Mouse (Mus musculus): ENCODE results near the gene Pla2g2c.

Pla2g2c gene

GRCm38 (mm10) chr4:138724354-138725126 is at the start of gene Pla2g2c:
Gene Pla2g2c, plus strand, starts transcription at chr4:138724792.
- no peak for DNase-seq (ENCODE audit: low read depth, low spot score)

- DNase-seq (ENCODE audit: low read depth, low spot score), result peak; percentile 18
Observed at GRCm38 (mm10) chr4:138676480-138676879, 48.1 kb upstream of the Pla2g2c start.

- no peak for DNase-seq (ENCODE audit: low read depth, low spot score)
Observed at GRCm38 (mm10) chr4:138677579-138677978, 47.0 kb upstream of the Pla2g2c start.

GRCm38 (mm10) chr4:138680124-138680523 is 44.5 kb upstream of the Pla2g2c start:
- DNase-seq (ENCODE audit: low read depth, low spot score), result no peak

- peak; percentile 49 for DNase-seq (ENCODE audit: low read depth, low spot score)
Observed at GRCm38 (mm10) chr4:138682760-138683159, 41.8 kb upstream of the Pla2g2c start.

- DNase-seq (ENCODE audit: low read depth, low spot score), result no peak
Observed at GRCm38 (mm10) chr4:138685813-138686212, 38.8 kb upstream of the Pla2g2c start.

GRCm38 (mm10) chr4:138689094-138689512 is 35.5 kb upstream of the Pla2g2c start:
- peak; percentile 11 for DNase-seq (ENCODE audit: low read depth, low spot score)

- DNase-seq (ENCODE audit: low read depth, low spot score), result no peak
Observed at GRCm38 (mm10) chr4:138690561-138690960, 34.0 kb upstream of the Pla2g2c start.

- DNase-seq (ENCODE audit: low read depth, low spot score), result no peak
Observed at GRCm38 (mm10) chr4:138691443-138692181, 33.0 kb upstream of the Pla2g2c start.

GRCm38 (mm10) chr4:138693043-138693692 is 31.4 kb upstream of the Pla2g2c start:
- no peak for DNase-seq (ENCODE audit: low read depth, low spot score)

- DNase-seq (ENCODE audit: low read depth, low spot score), result no peak
Observed at GRCm38 (mm10) chr4:138696720-138697119, 27.9 kb upstream of the Pla2g2c start.

GRCm38 (mm10) chr4:138697166-138697860 is 27.3 kb upstream of the Pla2g2c start:
- DNase-seq (ENCODE audit: low read depth, low spot score), result no peak

- DNase-seq (ENCODE audit: low read depth, low spot score), result no peak
Observed at GRCm38 (mm10) chr4:138698296-138698695, 26.3 kb upstream of the Pla2g2c start.

GRCm38 (mm10) chr4:138700184-138700982 is 24.2 kb upstream of the Pla2g2c start:
- DNase-seq (ENCODE audit: low read depth, low spot score), result peak; percentile 61

- DNase-seq (ENCODE audit: low read depth, low spot score), result no peak
Observed at GRCm38 (mm10) chr4:138701111-138701510, 23.5 kb upstream of the Pla2g2c start.

- no peak for DNase-seq (ENCODE audit: low read depth, low spot score)
Observed at GRCm38 (mm10) chr4:138702031-138702430, 22.6 kb upstream of the Pla2g2c start.

GRCm38 (mm10) chr4:138702528-138702927 is 22.1 kb upstream of the Pla2g2c start:
- no peak for DNase-seq (ENCODE audit: low read depth, low spot score)

GRCm38 (mm10) chr4:138703591-138703990 is 21.0 kb upstream of the Pla2g2c start:
- DNase-seq (ENCODE audit: low read depth, low spot score), result no peak

GRCm38 (mm10) chr4:138704169-138704568 is 20.4 kb upstream of the Pla2g2c start:
- DNase-seq (ENCODE audit: low read depth, low spot score), result no peak

- DNase-seq (ENCODE audit: low read depth, low spot score), result no peak
Observed at GRCm38 (mm10) chr4:138706620-138707019, 18.0 kb upstream of the Pla2g2c start.

- DNase-seq (ENCODE audit: low read depth, low spot score), result peak; percentile 56
Observed at GRCm38 (mm10) chr4:138708636-138709035, 16.0 kb upstream of the Pla2g2c start.
